Mouse (Mus musculus) A20 (cell line): ENCODE measurements around the gene Anks1b.

ENCODE experiments used
- DNase-seq: peaks from one replicate; pipeline ENCODE4 v3.0.0-alpha.2; 2011; ENCODE audit warnings: low read depth, low spot score

Anks1b gene

DNA sequence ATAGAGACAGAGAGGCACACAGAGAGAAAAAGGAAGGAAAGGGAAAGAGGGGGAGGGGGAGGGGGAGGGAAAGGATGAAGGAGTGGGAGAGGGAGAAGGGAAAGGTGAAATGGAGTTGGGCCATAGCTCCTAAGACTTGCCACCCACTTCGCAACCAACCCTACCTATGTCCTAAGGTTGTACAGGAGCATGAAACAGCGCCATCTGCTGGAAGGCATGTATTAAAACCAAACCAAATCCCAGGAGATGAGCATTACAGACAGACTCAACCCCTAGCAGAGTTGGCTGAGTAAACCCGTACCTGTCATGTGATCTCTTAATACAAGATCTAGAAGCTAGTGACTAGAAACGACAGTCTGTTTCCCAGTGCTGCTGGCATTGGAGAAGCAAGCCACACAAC lies 500.2 kb downstream of the Anks1b start:
- DNase-seq: peak; percentile 5

DNA sequence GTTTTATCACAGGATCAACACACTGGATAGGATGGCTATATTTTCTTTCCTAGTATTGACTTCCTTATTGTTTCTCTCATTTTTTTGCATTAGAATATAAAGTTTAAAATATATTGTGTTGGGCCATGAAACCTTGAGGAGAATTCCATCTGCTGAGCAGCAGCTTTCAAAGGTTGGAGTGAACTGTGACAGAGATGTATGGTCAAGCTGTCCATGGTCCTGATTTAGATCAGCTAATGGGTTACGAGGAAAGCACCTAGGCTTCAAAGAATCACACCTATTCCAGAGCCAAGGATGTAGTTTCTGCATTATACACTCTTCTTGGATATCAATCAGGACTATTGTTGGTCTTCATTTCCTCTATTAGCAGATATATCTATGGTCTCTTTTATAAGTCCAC lies 503.3 kb downstream of the Anks1b start:
- no peak for DNase-seq

DNA sequence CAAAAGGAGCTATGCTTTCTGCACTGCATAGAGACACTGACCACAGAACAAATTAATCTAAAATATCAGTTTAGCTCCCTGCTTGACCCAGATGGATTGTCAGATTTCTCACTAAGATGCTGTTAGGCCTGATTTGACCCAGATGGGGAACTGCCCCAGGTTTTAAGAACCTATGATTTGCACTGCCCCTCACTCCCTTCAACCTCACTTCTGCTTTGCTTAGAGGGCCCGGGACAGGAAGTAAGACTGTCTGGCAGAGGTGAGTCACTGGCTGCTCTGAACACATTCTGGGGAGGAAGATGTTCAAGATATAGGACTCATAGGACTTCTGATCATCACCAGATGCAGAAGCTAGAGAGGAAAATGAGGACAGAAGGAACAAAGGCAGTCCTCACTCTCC lies 506.8 kb downstream of the Anks1b start:
- no peak for DNase-seq

DNA sequence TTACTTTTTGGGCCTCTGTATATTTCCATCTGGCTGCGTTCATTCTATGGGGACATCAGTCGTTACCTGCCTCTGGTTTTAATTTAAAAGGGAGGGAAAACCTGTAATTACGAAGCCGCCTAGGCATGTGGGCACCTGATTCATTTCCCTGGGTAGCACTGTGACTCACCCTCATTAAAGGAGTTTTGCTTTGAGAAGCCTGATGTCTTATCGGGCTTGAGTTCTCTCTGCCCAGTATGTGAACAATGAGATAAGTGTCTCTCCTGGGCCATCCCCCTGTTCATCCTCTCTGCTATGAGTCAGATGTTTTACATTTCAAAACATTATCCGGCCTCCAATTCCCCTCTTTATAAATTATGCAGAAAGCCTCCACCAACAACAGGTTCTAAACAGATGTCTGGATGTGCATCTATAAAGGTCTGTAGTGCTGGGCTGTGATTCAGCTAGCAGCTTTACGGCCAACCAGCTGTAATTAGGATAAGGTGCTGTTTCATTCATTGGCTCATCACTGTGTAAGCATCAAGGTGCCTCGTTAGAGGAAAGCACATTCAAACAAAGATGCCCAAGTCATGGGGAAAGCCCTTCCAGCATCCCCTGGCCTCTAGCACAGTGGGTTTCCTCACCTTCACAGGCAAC lies 507.5 kb downstream of the Anks1b start:
- no peak for DNase-seq

DNA sequence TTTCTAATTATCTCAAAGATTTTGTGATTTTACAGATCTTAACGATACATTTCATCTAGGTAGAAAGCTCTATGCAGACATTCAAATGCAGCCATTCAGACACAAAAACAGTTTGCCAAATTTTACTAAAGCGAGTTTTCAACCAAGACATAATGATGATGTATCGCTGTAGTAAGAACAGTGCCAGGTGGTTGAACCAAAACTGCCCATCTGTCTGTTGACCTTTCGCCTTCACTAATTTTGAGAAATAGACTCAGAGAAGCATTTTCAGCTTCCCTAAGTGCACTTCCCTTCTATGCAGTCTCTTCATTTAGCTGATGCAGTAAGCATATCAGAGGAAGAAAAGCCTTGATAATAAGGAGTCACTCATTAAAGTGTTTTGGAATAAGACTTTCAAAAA lies 527.1 kb downstream of the Anks1b start:
- DNase-seq: no peak

DNA sequence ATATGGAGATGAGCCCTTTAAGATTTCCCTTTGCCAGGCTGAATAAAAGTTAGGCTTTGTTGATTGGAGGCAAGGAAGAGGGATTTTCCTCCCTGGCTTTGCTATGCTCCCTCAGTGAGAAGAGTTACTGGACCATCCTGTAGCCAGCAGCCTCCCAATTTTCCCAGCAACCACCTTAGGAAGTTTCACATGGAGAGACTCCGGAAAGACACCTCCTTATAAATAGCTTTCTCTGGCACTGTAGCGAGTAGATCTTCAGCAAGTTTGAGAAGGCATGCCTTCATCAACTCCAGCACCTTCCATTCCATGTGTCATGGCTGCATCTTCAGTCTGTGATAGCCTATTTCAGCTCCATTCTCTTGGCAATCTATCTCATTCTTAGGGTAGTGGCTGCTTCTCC lies 535.2 kb downstream of the Anks1b start:
- DNase-seq: no peak

DNA sequence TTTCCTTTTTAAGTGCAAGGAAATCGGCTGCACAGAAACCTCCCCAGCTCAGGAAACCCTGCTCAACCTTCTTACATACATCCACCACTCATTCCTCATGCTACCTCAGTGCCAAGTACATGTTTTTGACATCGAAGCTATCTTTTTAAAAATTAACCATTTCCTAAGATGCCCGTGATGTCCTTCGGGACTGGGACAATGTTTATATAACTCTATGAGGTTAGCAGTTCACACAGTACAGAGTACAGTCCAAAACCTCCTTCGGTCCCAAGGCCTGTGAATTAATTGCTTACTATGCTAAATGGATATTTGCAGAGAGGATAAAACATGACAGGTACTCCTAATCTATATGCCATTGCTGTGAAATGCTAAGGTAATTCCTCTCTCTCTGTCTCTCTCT lies 558.2 kb downstream of the Anks1b start:
- DNase-seq: no peak

DNA sequence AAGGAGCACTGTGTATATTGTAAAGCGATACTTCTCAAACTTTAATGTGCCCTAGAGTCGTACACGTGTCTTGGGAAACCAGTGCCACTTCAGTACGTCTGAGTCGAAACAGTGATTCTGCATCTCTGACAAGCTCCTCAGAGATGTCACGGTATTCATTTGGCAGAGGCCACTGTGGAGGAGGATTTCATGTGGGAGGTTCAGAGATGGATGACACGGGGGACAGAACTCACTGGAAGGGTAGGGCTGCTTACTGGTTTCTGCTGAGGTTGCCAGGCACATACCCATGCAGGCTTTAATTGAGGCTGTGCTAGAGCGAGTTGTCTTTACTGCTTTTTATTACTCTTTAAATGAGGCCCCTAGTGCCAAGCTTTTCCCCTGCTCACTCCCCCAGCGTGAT lies 558.7 kb downstream of the Anks1b start:
- DNase-seq: no peak

DNA sequence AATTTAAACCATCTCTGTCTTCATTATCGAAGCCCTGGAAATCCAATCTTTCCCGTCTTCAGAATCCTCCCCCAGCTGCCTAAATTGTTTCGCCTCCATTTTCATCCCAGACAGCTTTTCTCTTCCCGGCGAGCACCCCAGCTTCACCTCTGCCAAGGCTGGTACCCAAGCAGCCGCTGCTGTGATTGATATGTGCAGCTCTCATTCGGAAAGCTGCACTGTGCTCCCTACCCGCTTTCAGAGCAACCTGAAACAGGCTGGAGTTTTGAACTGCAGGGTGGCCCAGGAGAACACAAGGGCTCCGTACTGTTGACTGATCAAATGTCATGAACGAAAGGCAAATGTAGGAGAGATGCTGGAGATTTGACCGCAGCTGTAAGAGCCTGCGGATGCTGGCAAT lies 559.2 kb downstream of the Anks1b start:
- no peak for DNase-seq

DNA sequence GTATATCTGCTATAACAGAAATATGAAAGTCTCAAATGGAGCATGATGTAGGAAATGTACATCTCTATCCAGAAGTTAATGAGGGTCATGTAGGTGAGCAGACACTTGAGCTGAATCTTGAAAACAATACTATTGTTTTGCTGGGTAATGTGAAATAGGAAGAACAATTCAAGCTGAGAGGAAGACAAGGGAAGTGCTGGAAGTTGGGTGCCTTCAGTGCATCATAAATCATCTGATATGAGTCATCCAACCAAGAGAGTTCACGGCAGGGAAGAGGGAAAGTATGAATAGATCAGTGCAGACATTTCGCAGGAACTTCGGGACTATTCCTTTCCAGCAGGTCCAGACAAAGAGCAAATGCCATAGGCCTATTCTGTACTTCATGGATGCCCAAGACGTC lies 567.7 kb downstream of the Anks1b start:
- no peak for DNase-seq

DNA sequence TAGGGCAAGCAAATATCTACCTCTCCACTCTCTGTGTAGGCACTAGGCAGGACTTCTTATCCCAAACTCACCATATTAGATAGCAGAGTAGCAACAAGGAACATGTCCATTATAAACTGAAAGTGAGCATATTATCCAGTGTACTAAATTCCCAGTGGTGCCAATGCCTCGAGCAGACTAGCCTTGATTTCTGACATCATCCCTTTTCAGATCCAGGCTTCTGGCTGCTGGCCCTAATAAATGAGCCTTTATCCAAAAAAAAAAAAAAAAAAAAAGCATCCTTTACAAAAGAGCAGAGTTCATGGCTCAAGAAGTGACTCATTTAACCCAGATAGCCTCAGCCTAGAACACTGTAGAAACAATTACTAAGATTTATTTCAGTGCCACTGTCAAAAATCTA lies 568.3 kb downstream of the Anks1b start:
- DNase-seq: no peak

DNA sequence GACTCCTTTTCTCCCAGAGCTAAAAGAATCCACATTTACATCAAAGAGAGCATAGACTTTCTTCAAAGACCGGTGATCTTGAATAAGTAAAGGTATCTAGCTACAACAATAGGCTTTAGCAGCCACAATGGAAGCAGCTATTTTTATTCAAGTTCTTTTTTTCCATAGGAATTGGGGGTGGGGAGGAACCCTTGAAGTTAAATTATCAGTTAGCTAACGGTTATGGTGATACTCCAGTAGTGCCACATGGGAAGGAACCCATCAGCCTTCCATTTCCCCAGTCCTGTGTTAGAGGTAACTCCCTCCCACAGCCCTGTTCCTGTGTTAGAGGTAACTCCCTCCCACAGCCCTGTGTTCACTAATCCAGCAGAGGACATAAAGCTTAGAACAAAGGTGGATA lies 591.6 kb downstream of the Anks1b start:
- no peak for DNase-seq

DNA sequence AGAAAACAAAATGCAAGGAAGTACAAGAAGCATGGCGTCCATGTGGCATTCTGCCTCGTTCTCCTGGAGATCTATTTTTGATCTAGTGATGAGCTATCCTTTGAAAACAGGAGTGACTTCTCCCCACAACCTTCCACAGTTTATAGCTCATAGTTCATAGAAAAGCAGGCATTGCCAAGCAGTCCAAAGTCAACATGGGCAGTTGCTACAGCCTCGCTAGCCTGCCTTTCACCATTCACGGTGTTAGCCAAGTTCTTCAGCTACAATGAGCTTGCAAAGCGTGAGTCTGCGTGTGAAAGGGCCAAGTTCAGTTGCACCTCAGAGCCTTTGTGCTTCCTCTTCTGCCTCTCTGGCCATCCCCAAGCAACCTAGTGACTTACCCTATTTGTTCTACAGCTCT lies 592.1 kb downstream of the Anks1b start:
- no peak for DNase-seq

DNA sequence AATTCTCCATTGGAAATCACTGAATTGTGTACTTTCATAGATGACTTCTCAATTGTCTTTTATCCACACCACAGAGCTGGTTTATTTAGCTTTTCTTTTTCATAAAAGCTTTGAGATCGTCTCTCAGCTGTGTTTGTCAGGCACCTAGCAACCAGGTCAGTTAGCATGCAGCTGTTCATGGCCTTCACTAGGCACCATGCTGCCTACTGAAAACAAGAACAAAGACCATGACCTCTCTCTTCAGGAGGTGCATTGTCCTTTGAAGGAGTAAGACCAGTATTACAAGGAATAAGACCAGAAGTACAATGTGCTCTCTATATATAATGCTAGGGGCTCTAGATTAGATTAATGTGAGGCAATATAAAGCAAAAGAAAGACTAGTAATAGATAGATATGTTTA lies 594.2 kb downstream of the Anks1b start:
- DNase-seq: no peak

DNA sequence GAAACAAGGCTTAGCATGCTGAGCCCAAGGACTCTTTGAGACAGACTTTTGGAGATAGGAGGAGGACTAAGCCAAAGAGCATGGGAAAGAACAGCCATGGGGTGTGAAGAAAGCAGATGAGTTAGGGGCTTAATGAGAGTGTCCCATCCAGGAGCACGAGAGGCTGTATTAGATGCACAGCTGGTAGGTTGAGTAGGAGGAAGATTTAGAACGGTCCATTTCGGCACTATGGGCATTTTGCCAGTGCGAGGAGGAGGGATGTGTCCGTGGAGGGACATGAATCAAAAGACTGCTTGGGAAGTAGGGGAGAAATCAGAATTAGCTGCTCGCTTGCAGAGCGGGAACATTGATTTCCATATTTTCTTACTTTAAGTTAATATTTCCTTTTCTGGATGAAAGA lies 620.1 kb downstream of the Anks1b start:
- DNase-seq: no peak

DNA sequence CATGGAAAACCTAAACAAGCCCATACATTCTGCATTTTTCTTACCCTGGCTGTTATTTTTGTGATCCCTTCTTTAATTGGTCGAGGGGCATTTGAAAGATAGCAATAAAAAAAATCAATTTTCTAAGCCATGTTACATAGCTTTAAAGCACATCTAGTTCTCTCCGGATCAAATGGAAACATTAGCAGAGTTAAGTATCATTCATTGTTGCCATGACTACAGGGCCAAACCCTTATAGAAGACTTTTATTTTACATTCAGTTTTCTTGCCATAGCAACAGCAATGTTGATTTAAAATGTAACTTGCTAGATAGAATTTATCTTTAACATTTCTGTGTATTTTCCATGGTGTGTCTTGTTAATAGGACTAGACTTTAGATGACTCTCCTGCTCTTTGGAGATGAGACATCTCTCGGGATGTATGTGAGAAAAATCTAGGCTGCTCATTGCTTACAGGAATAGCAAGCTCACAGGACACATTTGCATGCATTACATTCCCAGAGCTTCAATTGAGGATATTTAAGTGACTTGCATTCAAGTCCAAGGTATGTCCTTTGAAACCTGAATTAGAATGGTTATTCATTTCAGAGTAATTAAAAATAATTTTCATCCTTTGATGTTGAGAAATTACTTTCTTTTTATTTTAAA lies 620.8 kb downstream of the Anks1b start:
- DNase-seq: no peak

DNA sequence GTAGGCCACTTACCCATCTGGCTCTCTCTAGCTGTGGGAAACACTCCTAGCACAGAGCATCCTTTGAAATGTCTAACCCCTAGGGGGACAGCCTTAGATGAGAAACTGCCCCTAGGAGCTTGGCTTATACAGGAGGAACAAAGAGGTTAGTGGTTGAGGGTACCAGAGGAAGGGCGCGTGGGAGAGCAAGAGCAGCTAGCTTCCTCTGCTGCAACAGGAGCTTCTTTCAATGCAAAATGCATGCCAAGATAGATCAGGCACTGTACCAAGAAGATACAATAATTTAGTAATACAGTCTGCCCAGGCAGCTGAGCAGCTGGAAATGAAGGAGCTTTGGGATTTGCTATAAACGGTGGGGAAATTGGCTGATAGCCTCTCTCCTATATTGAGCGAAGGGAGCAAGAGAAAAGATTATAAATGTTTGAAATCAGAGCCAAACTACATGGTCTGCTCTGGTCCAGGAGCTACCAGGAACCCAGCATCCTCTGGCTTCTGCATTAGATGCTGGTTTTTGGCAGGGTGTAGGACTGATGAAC lies 621.7 kb downstream of the Anks1b start:
- DNase-seq: no peak

DNA sequence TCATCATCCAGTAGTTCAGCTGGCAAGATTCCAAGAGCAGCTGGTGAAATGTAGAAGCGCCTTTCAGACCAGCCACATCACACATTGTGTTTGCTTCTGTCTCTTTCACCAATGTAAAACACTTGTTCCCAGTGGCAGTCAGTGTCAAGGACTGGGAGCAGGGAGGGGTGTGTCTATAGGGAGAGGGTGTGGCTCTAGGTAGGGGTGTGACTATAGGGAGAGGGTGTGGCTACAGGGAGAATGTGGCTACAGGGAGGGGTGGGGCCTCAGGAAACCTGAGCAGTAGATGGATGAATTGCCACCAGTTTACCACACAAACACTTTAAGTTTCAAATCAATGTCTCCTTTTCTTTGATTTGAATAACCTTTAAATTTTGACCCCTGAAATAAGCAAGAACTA lies 634.3 kb downstream of the Anks1b start:
- DNase-seq: no peak

DNA sequence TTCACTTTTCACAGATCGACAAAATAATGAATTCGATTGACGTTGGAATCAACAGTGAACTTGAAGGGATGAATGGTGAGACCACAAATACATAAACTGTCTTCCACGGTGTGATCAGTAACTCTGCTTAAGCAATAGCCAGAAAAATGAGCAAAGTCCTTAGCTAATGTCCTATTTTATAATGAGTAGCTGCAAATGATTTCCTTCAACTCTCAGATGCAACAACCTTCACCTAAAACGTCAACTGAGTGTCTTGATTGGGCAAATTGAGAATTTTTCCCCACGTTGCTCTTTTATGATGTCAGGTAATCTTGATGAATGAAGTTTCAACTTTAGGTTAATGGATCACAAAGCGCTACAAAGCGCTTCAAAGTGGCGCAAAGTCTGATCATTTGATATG lies 639.5 kb downstream of the Anks1b start:
- DNase-seq: no peak

DNA sequence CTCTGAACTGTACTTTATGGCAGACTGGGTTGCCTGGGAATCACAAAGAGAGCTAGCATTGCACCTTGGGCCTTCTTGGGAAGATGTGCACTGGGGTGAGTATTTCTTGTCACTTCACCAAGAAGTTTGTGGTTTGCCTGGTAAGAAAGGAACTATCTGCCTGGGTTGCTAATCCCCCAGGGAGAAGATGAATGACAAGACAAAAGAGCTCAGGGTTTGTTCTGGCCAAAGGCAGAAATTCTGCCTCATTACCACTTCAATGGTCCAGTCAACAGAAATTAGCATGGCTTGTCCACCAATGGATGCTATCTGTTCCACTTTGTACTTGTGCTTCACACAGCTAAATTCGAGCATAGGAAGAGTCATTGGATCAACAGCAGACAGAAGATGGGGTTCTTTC lies 658.5 kb downstream of the Anks1b start:
- no peak for DNase-seq

DNA sequence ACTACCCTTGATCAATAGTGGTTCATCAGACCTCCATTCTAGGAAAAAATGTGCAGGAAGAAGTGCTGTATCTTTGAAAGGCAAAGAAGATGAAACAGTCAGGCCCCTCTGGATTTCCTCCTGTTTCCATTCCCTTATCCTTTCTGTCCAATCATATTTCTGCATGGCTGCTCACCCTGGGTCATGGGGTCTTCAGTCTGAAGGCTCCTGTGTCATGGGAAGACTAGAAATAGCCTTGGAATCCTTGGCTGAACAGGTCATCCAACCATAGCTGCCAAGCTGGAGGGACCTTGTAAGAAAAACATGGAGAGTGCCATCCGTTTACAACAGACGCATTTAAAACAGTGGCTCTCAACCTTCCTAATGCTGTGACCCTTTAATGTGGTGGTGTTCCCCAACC lies 662.1 kb downstream of the Anks1b start:
- no peak for DNase-seq

DNA sequence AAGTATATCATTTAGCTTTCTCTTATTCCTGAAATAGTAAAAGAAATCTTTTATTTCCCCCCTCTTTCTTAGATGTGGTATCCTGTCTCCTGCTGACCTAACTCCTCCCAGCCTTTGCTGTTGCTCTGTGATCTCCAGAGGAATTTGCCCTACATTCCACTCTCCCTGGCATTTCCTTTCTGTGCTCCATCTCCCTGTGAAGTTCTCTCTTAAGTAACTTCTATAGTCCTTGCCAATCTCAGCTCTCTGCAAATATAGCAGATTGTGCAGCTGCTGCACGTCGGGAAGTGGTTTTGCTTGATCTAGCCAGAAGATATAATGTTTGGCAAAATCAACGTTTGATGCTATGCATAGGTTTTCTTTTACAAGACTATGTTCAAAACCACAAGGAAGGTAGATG lies 673.3 kb downstream of the Anks1b start:
- DNase-seq: no peak

DNA sequence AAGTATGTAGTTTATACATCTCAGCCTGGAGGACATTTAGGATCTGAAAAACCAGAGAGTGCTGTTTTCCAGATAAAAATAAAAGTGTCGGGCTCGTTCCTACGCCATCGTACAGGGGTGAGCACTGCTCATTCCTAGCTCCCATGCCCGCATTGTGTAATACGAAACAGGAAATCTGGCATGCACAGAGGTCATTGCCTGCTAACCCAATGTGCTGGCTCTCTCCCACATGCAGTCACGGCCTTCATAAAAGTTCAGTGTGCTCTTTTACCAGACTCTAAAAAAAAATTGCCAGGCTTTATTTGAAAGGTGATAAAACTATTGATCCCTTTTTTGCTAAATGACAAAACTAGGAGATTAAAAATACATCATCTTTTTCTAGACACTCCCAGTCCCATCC lies 689.6 kb downstream of the Anks1b start:
- no peak for DNase-seq
